Mouse (Mus musculus) liver, postnatal 0 days (tissue): ENCODE results near the gene Nkpd1.

Experiments used
- CTCF ChIP-seq: sonication (generic); IDR thresholded peaks from 2 replicates; pipeline ENCODE4 v1.5.1; 2016; ENCODE audit warnings: antibody characterized with exemption, low read depth
- EP300 ChIP-seq: IDR thresholded peaks from 2 replicates; pipeline ENCODE4 v1.6.1; 2016; ENCODE audit warnings: antibody characterized with exemption, low read depth, mild to moderate bottlenecking

DNA sequence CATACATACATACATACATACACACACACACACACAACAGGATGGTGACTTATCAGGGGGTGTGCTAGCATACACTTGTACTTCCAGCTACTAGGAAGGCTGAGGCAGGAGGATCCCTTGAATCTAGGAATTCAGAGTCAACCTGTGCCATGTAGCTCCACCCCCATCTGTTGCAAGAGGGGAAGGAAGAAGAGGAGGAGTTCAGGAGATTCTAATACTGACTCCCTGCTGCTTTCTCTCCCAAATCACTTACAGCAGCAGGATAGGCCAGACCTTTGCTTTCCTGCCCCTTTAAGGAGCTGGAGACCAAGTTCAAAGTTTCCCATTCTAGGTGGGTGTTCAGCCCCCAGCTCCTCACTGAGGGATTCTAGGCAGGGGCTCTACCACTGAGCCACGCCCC is 32.1 kb upstream of the Nkpd1 start:
- no peak for TF ChIP-seq CTCF
- TF ChIP-seq EP300, result no peak
